In genomic region chr7:46157746-46158145, GRCm38 (mm10) we compare ENCODE assay signal across 19 mouse cellular contexts. TPM values are rescaled to one million over a fixed set of nuclear protein-coding genes. Genes with fewer than 3 reads are reported as not detected.
DNase-seq lines count a peak whose midpoint lies in the region; TF ChIP-seq lines count a peak whose summit lies in the region.
"Had no signal": no experiment of that assay in that cellular context is flagged by ENCODE, and none has a peak within 500 bp of the region (broad histone marks: within the 10 kb centered on the region; RNA-seq: fewer than 3 reads in every experiment).

No protein-coding gene starts in this region.

- no peak for TF ChIP-seq POLR2A in brain, embryonic 14.5 days (IDR thresholded peaks at IDR 0.05; ENCODE audit: borderline replicate concordance, extremely low read depth, insufficient read depth, insufficient read length, poor library complexity, severe bottlenecking)

- no peak for DNase-seq in layer of hippocampus, adult 2 months (ENCODE audit: low spot score in 2 of 2)
- no peak for DNase-seq in layer of hippocampus, postnatal 10 days (ENCODE audit: low spot score in 2 of 2)
- DNase-seq in brain, adult 2 months (ENCODE audit: low read depth, low spot score), result peak; percentile 61
- DNase-seq in brain, embryonic 14.5 days (ENCODE audit: low read depth), result peak; percentile 5
- DNase-seq in retina, embryonic 14.5 days (ENCODE audit: low spot score), result no peak
- DNase-seq: adrenal gland, adult 2 months; adrenal gland, postnatal 14 days; adrenal gland, postnatal 36 days; cerebellum, adult 2 months; cerebellum, adult 9-10 months; cerebellum, postnatal 10 days; cerebellum, postnatal 25 days; forebrain, postnatal 0 days had no signal

- H3K4me3 ChIP-seq in layer of hippocampus, adult 2 months, result no peak overlapping the region
- H3K4me3 ChIP-seq: embryonic facial prominence, embryonic 10.5 days; embryonic facial prominence, embryonic 12.5 days; forebrain, embryonic 13.5 days; forebrain, embryonic 15.5 days had no signal

- no peak for TF ChIP-seq CTCF in layer of hippocampus, adult 2 months (conservative IDR thresholded peaks at IDR 0.05)
- no peak for TF ChIP-seq CTCF in brain, embryonic 14.5 days (IDR thresholded peaks at IDR 0.05; ENCODE audit: borderline replicate concordance, extremely low read depth, insufficient read depth, insufficient read length)

- H3K27ac ChIP-seq in layer of hippocampus, adult 2 months, result peak overlapping the region; percentile 67
- H3K27ac ChIP-seq: embryonic facial prominence, embryonic 10.5 days; embryonic facial prominence, embryonic 12.5 days; forebrain, embryonic 13.5 days; forebrain, embryonic 15.5 days had no signal

RNA-seq across cellular contexts. Expression of gene Abcc8, which starts 22.1 kb away (rescaled TPM):
- total RNA-seq in layer of hippocampus, adult 2 months (2021), result 10 to 100 TPM; 52.2 to 63.1 TPM
- total RNA-seq in layer of hippocampus, postnatal 10 days (2021), result 10 to 100 TPM; 41.9 to 42.6 TPM
- polyA plus RNA-seq in brain, embryonic 14.5 days (2012; rRNA removed), result 12.3 and 15.0 TPM in 2 replicates
- total RNA-seq: MEL had no signal
- polyA plus RNA-seq: C2C12 had no signal

RNA-seq across cellular contexts. Expression of gene Kcnj11, which starts 57.2 kb away (rescaled TPM):
- 10 to 100 TPM; 34.2 to 37.4 TPM for total RNA-seq in layer of hippocampus, adult 2 months (2021)
- 10 to 100 TPM; 17.9 to 18.4 TPM for total RNA-seq in layer of hippocampus, postnatal 10 days (2021)
- polyA plus RNA-seq in brain, embryonic 14.5 days (2012; rRNA removed), result 15.0 and 22.7 TPM in 2 replicates
- total RNA-seq: MEL had no signal
- polyA plus RNA-seq: C2C12 had no signal

Comparison
In these comparisons a context has a peak if more than half of its experiments do, and no peak if none do; other contexts are left out.
1. DNase-seq: peak in brain, adult 2 months (single experiment) and brain, embryonic 14.5 days (single experiment); none in layer of hippocampus, adult 2 months (0 of 2), layer of hippocampus, postnatal 10 days (0 of 2) and retina, embryonic 14.5 days (single experiment).